Mouse (Mus musculus): ENCODE results near the gene Tomm7.
"Not testable (repeated sequence)": the region's sequence is repeated elsewhere in the genome, so short reads cannot be mapped to it uniquely, and the experiment has no call there.

Tomm7 gene

GRCm38 (mm10) chr5:23851160-23851555 lies 7.2 kb upstream of the Tomm7 start:
- not testable (repeated sequence) for DNase-seq (ENCODE audit: low spot score in 2 of 2)

- DNase-seq (ENCODE audit: low spot score in 2 of 2), result peak; percentile 87 to 94
These were observed 6.6 kb upstream of the Tomm7 start for GRCm38 (mm10) chr5:23850345-23851159.

GRCm38 (mm10) chr5:23845141-23845540 lies 1.2 kb upstream of the Tomm7 start:
- no peak for DNase-seq (ENCODE audit: low spot score in 2 of 2)

GRCm38 (mm10) chr5:23844531-23844841 lies 525 bp upstream of the Tomm7 start:
- DNase-seq (ENCODE audit: low spot score in 2 of 2), result no peak

- no peak for DNase-seq (ENCODE audit: low spot score in 2 of 2)
These were observed 5.8 kb downstream of the Tomm7 start for GRCm38 (mm10) chr5:23838158-23838557.

GRCm38 (mm10) chr5:23835691-23836090 lies 8.3 kb downstream of the Tomm7 start:
- DNase-seq (ENCODE audit: low spot score in 2 of 2), result not testable (repeated sequence)

- DNase-seq (ENCODE audit: low spot score in 2 of 2), result no peak
These were observed 12.8 kb downstream of the Tomm7 start for GRCm38 (mm10) chr5:23830897-23831752.

GRCm38 (mm10) chr5:23826321-23827004 lies 17.5 kb downstream of the Tomm7 start:
- peak; percentile 46 to 69 for DNase-seq (ENCODE audit: low spot score in 2 of 2)

GRCm38 (mm10) chr5:23824171-23824733 lies 19.7 kb downstream of the Tomm7 start:
- no peak for DNase-seq (ENCODE audit: low spot score in 2 of 2)

- no peak for DNase-seq (ENCODE audit: low spot score in 2 of 2)
These were observed 21.7 kb downstream of the Tomm7 start for GRCm38 (mm10) chr5:23822306-23822705.

GRCm38 (mm10) chr5:23816681-23817080 lies 27.3 kb downstream of the Tomm7 start:
- DNase-seq (ENCODE audit: low spot score in 2 of 2), result no peak

GRCm38 (mm10) chr5:23814841-23815240 lies 29.1 kb downstream of the Tomm7 start:
- DNase-seq (ENCODE audit: low spot score in 2 of 2), result no peak

GRCm38 (mm10) chr5:23792726-23793125 lies 51.2 kb downstream of the Tomm7 start:
- no peak for DNase-seq (ENCODE audit: low spot score in 2 of 2)

- no peak for DNase-seq (ENCODE audit: low spot score in 2 of 2)
These were observed 54.8 kb downstream of the Tomm7 start for GRCm38 (mm10) chr5:23789078-23789612.
